Mouse (Mus musculus): ENCODE measurements around the gene 4930449I24Rik. TPM values are rescaled to one million over a fixed set of nuclear protein-coding genes. Genes with fewer than 3 reads are reported as not detected.
"Not testable (repeated sequence)": the region's sequence is repeated elsewhere in the genome, so short reads cannot be mapped to it uniquely, and the experiment has no call there.

Gene 4930449I24Rik
- polyA plus RNA-seq, 1 experiment from 2014 or later = not detected

GRCm38 (mm10) chr5:146481665-146482064, 20.5 kb upstream of the 4930449I24Rik start, which contains the start of gene Gm6408:
Gene Gm6408, plus strand, starts transcription at chr5:146481965.
- not testable (repeated sequence) for H3K4me3 ChIP-seq (ENCODE audit: low read depth, low read length); H3K9me3 ChIP-seq (ENCODE audit: control insufficient read depth, low read length); H3K27ac ChIP-seq (ENCODE audit: low read depth, low read length); H3K4me2 ChIP-seq (ENCODE audit: low read depth); DNase-seq (ENCODE audit: low spot score); H3K9ac ChIP-seq (ENCODE audit: low read length); ATAC-seq (ENCODE audit: insufficient read depth, low FRiP score, low TSS enrichment); H3K27me3 ChIP-seq (ENCODE audit: control insufficient read depth, insufficient read depth, low read length); H3K4me1 ChIP-seq (ENCODE audit: control insufficient read depth, insufficient read depth, low read length); H3K36me3 ChIP-seq (ENCODE audit: control insufficient read depth, insufficient read depth, low read length)
- 86% methylated on average over 1 of the region's 3 CpGs for WGBS

DNA sequence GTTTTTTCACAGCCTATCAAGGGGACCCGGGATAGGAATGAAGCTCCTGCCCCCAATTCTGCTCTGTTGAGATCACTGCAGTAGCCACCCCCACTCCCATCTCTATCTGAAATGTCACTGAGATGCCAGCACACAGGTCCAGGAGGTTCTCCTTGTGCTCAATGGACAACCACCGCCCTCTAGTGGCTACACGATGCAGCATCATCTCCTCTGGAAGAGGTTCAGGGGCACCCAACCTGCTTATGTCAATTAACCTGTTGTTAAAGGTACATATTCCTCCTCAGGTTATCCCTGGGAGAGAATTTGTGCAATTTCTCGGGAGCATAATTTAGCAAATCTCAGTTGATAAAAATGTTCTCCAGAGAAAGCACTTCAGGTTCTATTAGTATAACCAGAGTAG, 13.2 kb upstream of the 4930449I24Rik start:
- not testable (repeated sequence) for H3K36me3 ChIP-seq (ENCODE audit: control insufficient read depth, insufficient read depth, low read length); H3K4me3 ChIP-seq (ENCODE audit: low read depth, low read length); H3K27ac ChIP-seq (ENCODE audit: low read depth, low read length); H3K9me3 ChIP-seq (ENCODE audit: control insufficient read depth, low read length); H3K9ac ChIP-seq (ENCODE audit: low read length); ATAC-seq (ENCODE audit: insufficient read depth, low FRiP score, low TSS enrichment); H3K4me1 ChIP-seq (ENCODE audit: control insufficient read depth, insufficient read depth, low read length); DNase-seq (ENCODE audit: low spot score); H3K4me2 ChIP-seq (ENCODE audit: low read depth); H3K27me3 ChIP-seq (ENCODE audit: control insufficient read depth, insufficient read depth, low read length)
- 11% methylated on average over 3 of the region's 4 CpGs for WGBS

DNA sequence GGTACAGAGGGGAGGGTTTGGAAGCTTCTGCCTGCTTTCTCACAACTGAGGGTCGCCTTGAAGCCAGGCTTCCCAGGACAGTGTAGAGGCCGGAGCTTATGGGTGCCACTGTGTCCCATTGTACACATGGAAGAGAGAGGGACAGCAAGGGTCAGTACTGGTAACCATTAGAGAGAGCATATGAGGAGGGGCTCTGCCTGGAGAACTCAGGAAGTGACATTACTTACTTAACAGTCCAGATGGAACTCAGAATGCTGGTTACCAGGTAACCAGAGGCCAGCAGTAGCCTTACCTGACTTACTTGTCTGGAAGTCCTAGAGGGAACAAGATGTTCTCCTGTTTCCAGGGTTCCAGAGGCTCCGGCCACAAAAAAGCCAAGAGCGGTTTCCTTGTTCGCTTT, 11.1 kb upstream of the 4930449I24Rik start, which contains the start of gene Gm6370:
Gene Gm6370 (plus strand): TSS at position 301 of the 400 bp plus-strand sequence.
- not testable (repeated sequence) for ATAC-seq (ENCODE audit: insufficient read depth, low FRiP score, low TSS enrichment); H3K27ac ChIP-seq (ENCODE audit: low read depth, low read length); H3K4me3 ChIP-seq (ENCODE audit: low read depth, low read length); H3K4me1 ChIP-seq (ENCODE audit: control insufficient read depth, insufficient read depth, low read length); H3K4me2 ChIP-seq (ENCODE audit: low read depth); H3K9me3 ChIP-seq (ENCODE audit: control insufficient read depth, low read length); H3K9ac ChIP-seq (ENCODE audit: low read length); DNase-seq (ENCODE audit: low spot score); H3K27me3 ChIP-seq (ENCODE audit: control insufficient read depth, insufficient read depth, low read length); H3K36me3 ChIP-seq (ENCODE audit: control insufficient read depth, insufficient read depth, low read length)
- WGBS = no CpG with 5 or more reads among the region's 5 CpGs

DNA sequence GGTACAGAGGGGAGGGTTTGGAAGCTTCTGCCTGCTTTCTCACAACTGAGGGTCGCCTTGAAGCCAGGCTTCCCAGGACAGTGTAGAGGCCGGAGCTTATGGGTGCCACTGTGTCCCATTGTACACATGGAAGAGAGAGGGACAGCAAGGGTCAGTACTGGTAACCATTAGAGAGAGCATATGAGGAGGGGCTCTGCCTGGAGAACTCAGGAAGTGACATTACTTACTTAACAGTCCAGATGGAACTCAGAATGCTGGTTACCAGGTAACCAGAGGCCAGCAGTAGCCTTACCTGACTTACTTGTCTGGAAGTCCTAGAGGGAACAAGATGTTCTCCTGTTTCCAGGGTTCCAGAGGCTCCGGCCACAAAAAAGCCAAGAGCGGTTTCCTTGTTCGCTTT, 11.6 kb downstream of the 4930449I24Rik start, which contains the start of gene Gm3402:
Gene Gm3402 (plus strand): TSS at position 301 of the 400 bp plus-strand sequence.
- H3K27me3 ChIP-seq (ENCODE audit: control insufficient read depth, insufficient read depth, low read length); ATAC-seq (ENCODE audit: insufficient read depth, low FRiP score, low TSS enrichment); H3K9me3 ChIP-seq (ENCODE audit: control insufficient read depth, low read length); H3K36me3 ChIP-seq (ENCODE audit: control insufficient read depth, insufficient read depth, low read length); DNase-seq (ENCODE audit: low spot score); H3K4me2 ChIP-seq (ENCODE audit: low read depth); H3K27ac ChIP-seq (ENCODE audit: low read depth, low read length); H3K4me3 ChIP-seq (ENCODE audit: low read depth, low read length); H3K4me1 ChIP-seq (ENCODE audit: control insufficient read depth, insufficient read depth, low read length); H3K9ac ChIP-seq (ENCODE audit: low read length): not testable (repeated sequence)
- no CpG with 5 or more reads among the region's 5 CpGs for WGBS

DNA sequence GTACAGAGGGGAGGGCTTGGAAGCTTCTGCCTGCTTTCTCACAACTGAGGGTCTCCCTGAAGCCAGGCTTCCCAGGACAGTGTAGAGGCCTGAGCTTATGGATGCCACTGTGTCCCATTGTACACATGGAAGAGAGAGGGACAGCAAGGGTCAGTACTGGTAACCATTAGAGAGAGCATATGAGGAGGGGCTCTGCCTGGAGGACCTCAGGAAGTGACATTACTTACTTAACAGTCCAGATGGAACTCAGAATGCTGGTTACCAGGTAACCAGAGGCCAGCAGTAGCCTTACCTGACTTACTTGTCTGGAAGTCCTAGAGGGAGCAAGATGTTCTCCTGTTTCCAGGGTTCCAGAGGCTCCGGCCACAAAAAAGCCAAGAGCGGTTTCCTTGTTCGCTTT, 23.3 kb downstream of the 4930449I24Rik start, which contains the start of gene Gm3404:
Gene Gm3404 (plus strand): TSS at position 301 of the 400 bp plus-strand sequence.
- H3K27ac ChIP-seq (ENCODE audit: low read depth, low read length); H3K4me2 ChIP-seq (ENCODE audit: low read depth); H3K9me3 ChIP-seq (ENCODE audit: control insufficient read depth, low read length); ATAC-seq (ENCODE audit: insufficient read depth, low FRiP score, low TSS enrichment); H3K27me3 ChIP-seq (ENCODE audit: control insufficient read depth, insufficient read depth, low read length); H3K9ac ChIP-seq (ENCODE audit: low read length); H3K4me1 ChIP-seq (ENCODE audit: control insufficient read depth, insufficient read depth, low read length); H3K36me3 ChIP-seq (ENCODE audit: control insufficient read depth, insufficient read depth, low read length); DNase-seq (ENCODE audit: low spot score); H3K4me3 ChIP-seq (ENCODE audit: low read depth, low read length): not testable (repeated sequence)
- 100% methylated on average over 1 of the region's 3 CpGs for WGBS

- not testable (repeated sequence) for H3K4me1 ChIP-seq (ENCODE audit: control insufficient read depth, insufficient read depth, low read length); H3K9me3 ChIP-seq (ENCODE audit: control insufficient read depth, low read length); H3K9ac ChIP-seq (ENCODE audit: low read length); H3K27ac ChIP-seq (ENCODE audit: low read depth, low read length); H3K4me3 ChIP-seq (ENCODE audit: low read depth, low read length); H3K36me3 ChIP-seq (ENCODE audit: control insufficient read depth, insufficient read depth, low read length); H3K27me3 ChIP-seq (ENCODE audit: control insufficient read depth, insufficient read depth, low read length); ATAC-seq (ENCODE audit: insufficient read depth, low FRiP score, low TSS enrichment); DNase-seq (ENCODE audit: low spot score); H3K4me2 ChIP-seq (ENCODE audit: low read depth)
- WGBS = 94% methylated on average over 3 of the region's 3 CpGs
These were observed 35.1 kb downstream of the 4930449I24Rik start, which contains the start of gene Gm3409 for GRCm38 (mm10) chr5:146537347-146537746. Gene Gm3409, plus strand, starts transcription at chr5:146537647.

Other genes starting within 250 kb of the 4930449I24Rik start
- 6.4 and 6.6 TPM in 2 replicates for gene Wasf3, start 117.4 kb upstream of the 4930449I24Rik start, polyA plus RNA-seq (2014; fragmentation: Nextera tagmentation; extraction: Ambion mirVana)
- gene Gm6408, start 20.4 kb upstream of the 4930449I24Rik start, polyA plus RNA-seq (2014; fragmentation: Nextera tagmentation; extraction: Ambion mirVana) = not detected in 2 replicates
- gene Gm6370, start 11.0 kb upstream of the 4930449I24Rik start, polyA plus RNA-seq (2014; fragmentation: Nextera tagmentation; extraction: Ambion mirVana) = not detected in 2 replicates
- not detected in 2 replicates for gene Gm3402, start 11.7 kb downstream of the 4930449I24Rik start, polyA plus RNA-seq (2014; fragmentation: Nextera tagmentation; extraction: Ambion mirVana)
- gene Gm3404, start 23.4 kb downstream of the 4930449I24Rik start, polyA plus RNA-seq (2014; fragmentation: Nextera tagmentation; extraction: Ambion mirVana) = not detected in 2 replicates
- gene Gm3409, start 35.2 kb downstream of the 4930449I24Rik start, polyA plus RNA-seq (2014; fragmentation: Nextera tagmentation; extraction: Ambion mirVana) = not detected in 2 replicates
- gene Gm3415, start 53.7 kb downstream of the 4930449I24Rik start, polyA plus RNA-seq (2014; fragmentation: Nextera tagmentation; extraction: Ambion mirVana) = not detected in 2 replicates
- 1.2 and 1.7 TPM in 2 replicates for gene Gpr12, start 82.8 kb downstream of the 4930449I24Rik start, polyA plus RNA-seq (2014; fragmentation: Nextera tagmentation; extraction: Ambion mirVana)

All from neural tube, embryonic 11.5 days (tissue).